Mouse (Mus musculus) erythroblast, embryonic 14.5 days (primary cell): ENCODE results near the gene Vinac1. TPM values are rescaled to one million over a fixed set of nuclear protein-coding genes. Genes with fewer than 3 reads are reported as not detected.

Experiments used
- H3K27me3 ChIP-seq: 2 replicates; pipeline ENCODE4 v1.6.1; 2012; ENCODE audit warnings: inconsistent platforms; ENCODE audit not compliant: control insufficient read depth
- H3K36me3 ChIP-seq: 2 replicates; pipeline ENCODE4 v1.6.1; 2012; ENCODE audit warnings: mild to moderate bottlenecking, inconsistent platforms; ENCODE audit not compliant: control insufficient read depth
- H3K4me1 ChIP-seq: 2 replicates; pipeline ENCODE4 v1.6.1; 2012; ENCODE audit warnings: inconsistent platforms; ENCODE audit not compliant: control insufficient read depth
- H3K4me3 ChIP-seq: replicated peaks from 2 replicates; pipeline ENCODE3; 2012; ENCODE audit warnings: moderate library complexity, mild to moderate bottlenecking, inconsistent platforms
- H3K9me3 ChIP-seq: 2 replicates; pipeline ENCODE4 v1.6.1; 2012; ENCODE audit warnings: low read length, inconsistent platforms, mixed read lengths; ENCODE audit not compliant: control insufficient read depth
- GATA1 ChIP-seq: IDR thresholded peaks from 2 replicates; pipeline ENCODE4 v1.6.1; 2012; ENCODE audit warnings: low read length, inconsistent platforms, mixed read lengths
- TAL1 ChIP-seq: IDR thresholded peaks from 3 replicates; pipeline ENCODE4 v1.6.1; 2012; ENCODE audit warnings: low read length, inconsistent platforms, mixed read lengths
- polyA plus RNA-seq: library from polyadenylated mRNA; stranded (reverse); fragments of >175 nt; gene quantifications from 2 replicates; pipeline ENCODE4 v1.2.3, GENCODE M21; 2012

Vinac1 gene
- polyA plus RNA-seq, 1 experiment, result not detected

GRCm38 (mm10) chr2:129078313-129078712 lies 30.3 kb upstream of the Vinac1 start:
- H3K4me1 ChIP-seq, result no peaks in the 10 kb centered on the region; the same call in 1 of the 2 replicates
- H3K9me3 ChIP-seq, result no peaks in the 10 kb centered on the region
- peaks cover 6% of the 10 kb centered on the region for H3K36me3 ChIP-seq
- TF ChIP-seq GATA1 (no peak), TAL1 (no peak)
- no peaks in the 10 kb centered on the region for H3K27me3 ChIP-seq
- H3K4me3 ChIP-seq, result no peak overlapping the region

DNA sequence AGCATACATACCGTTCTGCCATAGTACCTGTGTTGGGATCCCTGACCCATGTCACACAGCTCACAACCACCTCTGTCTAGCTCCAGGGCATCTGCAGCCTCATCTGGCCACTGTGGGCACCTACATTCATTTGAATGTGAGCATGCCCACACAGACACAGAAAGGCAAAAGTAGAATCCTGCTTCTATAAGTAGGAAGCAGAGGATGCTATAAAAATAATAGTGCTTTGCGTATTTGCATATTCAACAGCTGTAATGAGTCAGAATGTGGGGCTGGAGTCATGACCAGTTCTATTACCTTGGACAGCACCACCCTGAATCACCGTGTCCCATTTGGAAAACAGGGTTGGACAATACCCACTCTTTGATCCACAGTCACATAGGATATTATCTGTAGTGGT lies 22.3 kb upstream of the Vinac1 start:
- no peaks in the 10 kb centered on the region for H3K9me3 ChIP-seq
- peaks cover 19% of the 10 kb centered on the region for H3K27me3 ChIP-seq
- H3K4me3 ChIP-seq, result no peak overlapping the region
- no peaks in the 10 kb centered on the region for H3K36me3 ChIP-seq
- H3K4me1 ChIP-seq, result peaks cover 18% of the 10 kb centered on the region
- no peak for TF ChIP-seq TAL1
- TF ChIP-seq GATA1, result no peak

DNA sequence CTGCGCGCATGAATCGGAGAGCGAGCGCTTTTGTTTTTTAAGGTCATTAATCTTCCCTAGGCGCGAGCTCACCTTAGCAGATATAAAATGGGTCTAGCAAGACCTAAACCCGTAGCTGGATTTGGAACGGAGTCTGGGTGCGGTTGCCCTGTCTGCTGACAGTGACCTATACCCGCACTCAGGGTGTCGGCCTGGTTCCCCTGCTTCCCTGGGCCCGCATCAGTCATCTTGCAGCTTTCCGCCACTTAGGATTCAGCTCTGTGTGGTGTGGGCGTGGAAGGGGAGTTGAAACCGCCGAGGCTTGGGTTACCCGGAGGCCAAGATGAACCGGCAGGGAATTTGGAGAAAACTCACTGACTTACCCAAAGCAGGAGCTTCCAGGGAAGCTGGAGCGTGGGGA lies 18.4 kb upstream of the Vinac1 start:
- Histone ChIP-seq H3K27me3 (peaks cover 26% of the 10 kb centered on the region), H3K36me3 (no peaks in the 10 kb centered on the region), H3K9me3 (no peaks in the 10 kb centered on the region), H3K4me1 (peaks cover 19% of the 10 kb centered on the region), H3K4me3 (peak overlapping the region; percentile 79)
- TF ChIP-seq TAL1 (no peak), GATA1 (no peak)

DNA sequence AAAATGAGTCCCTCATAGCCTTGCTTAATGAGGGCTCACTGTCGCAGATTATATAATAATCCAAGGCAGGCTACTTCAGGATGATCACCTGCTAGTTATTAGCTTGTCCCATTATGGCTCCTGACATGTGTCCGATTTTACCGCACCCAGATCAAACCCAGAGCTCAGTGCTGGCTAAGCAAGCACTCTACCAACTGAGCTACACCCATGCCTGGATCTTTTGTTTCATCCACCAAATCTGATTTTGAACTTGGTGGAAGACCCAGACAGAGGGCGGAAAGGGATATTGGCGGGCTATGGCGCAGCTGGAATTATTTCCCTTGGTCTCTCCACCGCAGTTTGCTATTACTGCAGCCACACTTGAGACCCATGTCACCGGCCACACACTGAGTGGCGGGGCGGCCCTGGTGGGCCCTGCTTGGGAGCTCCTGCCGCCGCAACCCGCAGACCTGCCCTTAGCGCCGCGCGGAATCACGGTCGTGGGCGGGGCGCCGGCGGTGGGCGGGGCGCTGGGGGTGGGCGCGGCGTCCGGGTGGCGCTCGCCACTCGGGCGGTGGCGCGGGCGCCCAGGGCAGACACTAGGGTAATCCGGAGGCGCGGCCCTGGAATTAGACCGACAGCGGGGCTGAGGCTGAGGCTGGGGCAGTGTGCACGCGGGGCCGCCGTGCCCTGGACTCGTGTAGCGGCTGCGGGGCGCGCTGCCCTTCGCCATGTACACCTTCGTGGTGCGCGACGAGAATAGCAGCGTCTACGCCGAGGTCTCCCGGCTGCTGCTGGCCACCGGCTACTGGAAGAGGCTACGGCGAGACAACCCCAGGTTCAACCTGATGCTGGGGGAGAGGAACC lies 17.7 kb upstream of the Vinac1 start, which contains the start of gene Ttl:
Gene Ttl (plus strand): TSS at position 506 of the 846 bp plus-strand sequence.
- no peak for TF ChIP-seq GATA1
- no peak for TF ChIP-seq TAL1
- Histone ChIP-seq H3K4me1 (peaks cover 19% of the 10 kb centered on the region), H3K27me3 (peaks cover 26% of the 10 kb centered on the region), H3K9me3 (no peaks in the 10 kb centered on the region), H3K36me3 (no peaks in the 10 kb centered on the region), H3K4me3 (peak within 1 kb of the TSS; percentile 79)

- no peak overlapping the region for H3K4me3 ChIP-seq
- peaks cover 2% of the 10 kb centered on the region for H3K9me3 ChIP-seq
- H3K36me3 ChIP-seq, result no peaks in the 10 kb centered on the region
- H3K4me1 ChIP-seq, result peaks cover 36% of the 10 kb centered on the region
- no peak for TF ChIP-seq GATA1
- no peak for TF ChIP-seq TAL1
- peaks cover 17% of the 10 kb centered on the region for H3K27me3 ChIP-seq
These were observed 13.6 kb upstream of the Vinac1 start for GRCm38 (mm10) chr2:129061456-129062059.

- TF ChIP-seq GATA1 (no peak), TAL1 (no peak)
- H3K4me3 ChIP-seq, result peak overlapping the region; percentile 46
- H3K27me3 ChIP-seq, result peaks cover 5% of the 10 kb centered on the region
- H3K36me3 ChIP-seq, result no peaks in the 10 kb centered on the region
- H3K9me3 ChIP-seq, result peaks cover 6% of the 10 kb centered on the region
- peaks cover 24% of the 10 kb centered on the region for H3K4me1 ChIP-seq
These were observed 10.0 kb upstream of the Vinac1 start for GRCm38 (mm10) chr2:129057920-129058361.

DNA sequence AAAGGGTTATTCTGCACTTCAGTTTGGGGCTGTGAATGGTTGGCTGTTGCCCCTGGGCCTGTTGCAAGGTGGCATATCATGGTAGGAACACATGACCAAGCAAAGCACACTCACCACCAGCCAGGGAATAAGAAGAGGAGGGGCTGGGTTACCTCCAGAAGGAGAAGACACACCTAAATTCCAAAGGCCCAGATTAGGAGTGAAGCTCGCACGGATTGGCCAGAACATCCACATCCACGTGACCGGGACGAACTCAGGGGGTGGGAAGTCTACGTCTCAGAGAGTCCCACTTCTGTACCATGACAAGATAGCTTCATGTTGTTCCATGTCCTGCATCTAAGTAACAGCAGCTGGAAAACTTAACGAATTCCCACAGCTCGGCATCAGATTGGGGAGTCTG lies 9.3 kb upstream of the Vinac1 start:
- peaks cover 5% of the 10 kb centered on the region for H3K27me3 ChIP-seq
- no peak overlapping the region for H3K4me3 ChIP-seq
- TF ChIP-seq GATA1 (no peak), TAL1 (no peak)
- H3K4me1 ChIP-seq, result peaks cover 24% of the 10 kb centered on the region
- H3K9me3 ChIP-seq, result peaks cover 6% of the 10 kb centered on the region
- no peaks in the 10 kb centered on the region for H3K36me3 ChIP-seq

- TF ChIP-seq TAL1, result no peak
- no peak for TF ChIP-seq GATA1
- peaks cover 5% of the 10 kb centered on the region for H3K27me3 ChIP-seq
- no peaks in the 10 kb centered on the region for H3K36me3 ChIP-seq
- H3K4me3 ChIP-seq, result no peak overlapping the region
- H3K9me3 ChIP-seq, result peaks cover 6% of the 10 kb centered on the region
- H3K4me1 ChIP-seq, result peaks cover 24% of the 10 kb centered on the region
These were observed 8.6 kb upstream of the Vinac1 start for GRCm38 (mm10) chr2:129056597-129056996.

DNA sequence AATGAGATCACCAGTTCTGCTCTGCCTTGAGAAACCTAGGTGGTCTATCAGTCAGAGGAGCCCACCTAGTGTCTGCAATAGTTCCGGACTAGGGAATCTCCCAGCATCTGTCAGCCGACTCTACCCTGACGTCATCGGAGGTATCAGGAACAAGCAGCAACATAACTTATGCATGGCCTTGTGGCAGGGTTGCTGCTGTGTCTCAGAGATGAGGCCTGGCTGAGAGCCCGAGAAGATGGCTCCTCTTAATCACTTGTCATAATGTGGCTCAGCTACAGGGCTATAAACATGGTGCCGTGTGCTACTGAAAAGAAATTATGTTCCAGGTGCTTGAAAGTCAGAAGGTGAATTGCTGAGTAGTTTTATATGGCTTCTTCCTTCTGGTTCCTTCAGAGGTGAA lies 7.8 kb upstream of the Vinac1 start:
- no peak for TF ChIP-seq TAL1
- TF ChIP-seq GATA1, result no peak
- peaks cover 5% of the 10 kb centered on the region for H3K27me3 ChIP-seq

More for the DNA sequence above, 7.8 kb upstream of the Vinac1 start:
- peaks cover 24% of the 10 kb centered on the region for H3K4me1 ChIP-seq
- H3K9me3 ChIP-seq, result peaks cover 6% of the 10 kb centered on the region
- H3K4me3 ChIP-seq, result no peak overlapping the region
- no peaks in the 10 kb centered on the region for H3K36me3 ChIP-seq
